Mouse (Mus musculus) kidney, postnatal 0 days (tissue): ENCODE results near the gene Zfp629. TPM values are rescaled to one million over a fixed set of nuclear protein-coding genes. Genes with fewer than 3 reads are reported as not detected.

Experiments
- ATAC-seq: fragments of 200-750 bp; cut with Nextera tagmentation; replicated peaks from 2 replicates; pipeline ENCODE4 v1.8.0; 2017; ENCODE audit warnings: low read depth, moderate number of reproducible peaks, moderate TSS enrichment, moderate library complexity; ENCODE audit not compliant: low FRiP score
- DNase-seq: peaks from one replicate; pipeline ENCODE4 v3.0.0-alpha.2; 2016; ENCODE audit warnings: low spot score
- H3K27ac ChIP-seq: fragments of 300-500 bp; sonication (generic); 2 replicates; pipeline ENCODE4 v1.5.1; 2014; ENCODE audit warnings: mild to moderate bottlenecking
- H3K27me3 ChIP-seq: fragments of 300-500 bp; sonication (generic); 2 replicates; pipeline ENCODE4 v1.6.1; 2014; ENCODE audit warnings: low read length, mixed read lengths; ENCODE audit not compliant: insufficient read depth
- H3K36me3 ChIP-seq: fragments of 300-500 bp; sonication (generic); 2 replicates; pipeline ENCODE4 v1.6.1; 2014; ENCODE audit warnings: low read length, mixed read lengths; ENCODE audit not compliant: insufficient read depth
- H3K4me1 ChIP-seq: fragments of 300-500 bp; sonication (generic); replicated peaks from 2 replicates; pipeline ENCODE4 v1.6.1; 2014; ENCODE audit warnings: antibody characterized with exemption, low read length, mixed read lengths; ENCODE audit not compliant: insufficient read depth
- H3K4me2 ChIP-seq: fragments of 300-500 bp; sonication (generic); 2 replicates; pipeline ENCODE4 v1.6.1; 2014; ENCODE audit warnings: mild to moderate bottlenecking, low read length, moderate library complexity, mixed read lengths
- H3K4me3 ChIP-seq: fragments of 300-500 bp; sonication (generic); replicated peaks from 2 replicates; pipeline ENCODE4 v1.5.1; 2014; ENCODE audit warnings: low read depth, low read length
- H3K9ac ChIP-seq: fragments of 300-500 bp; sonication (generic); 2 replicates; pipeline ENCODE4 v1.6.1; 2014; ENCODE audit warnings: low read depth, low read length
- H3K9me3 ChIP-seq: fragments of 300-500 bp; sonication (generic); replicated peaks from 2 replicates; pipeline ENCODE4 v1.6.1; 2016; ENCODE audit warnings: low read length, inconsistent platforms, mixed read lengths
- CTCF ChIP-seq: IDR thresholded peaks from 2 replicates; pipeline ENCODE4 v1.5.1; 2016; ENCODE audit warnings: antibody characterized with exemption, low read depth, mild to moderate bottlenecking, moderate library complexity
- WGBS: fragments of 180-500 bp; shearing (Covaris S2); extraction: QIAGEN DNeasy Blood & Tissue Kit; methylation state at CpG from one replicate; pipeline ENCODE4 v1.1.7; 2014; 5-methylcytosine and 5-hydroxymethylcytosine counted together
- polyA plus RNA-seq: library from polyadenylated mRNA; unstranded; fragments of >200 nt; fragmentation: Nextera tagmentation; extraction: Ambion mirVana; gene quantifications from 2 replicates; pipeline ENCODE4 v1.2.1, GENCODE M21; 2015

The Zfp629 gene
- polyA plus RNA-seq, 1 experiment from 2014 or later, result 12.5 TPM

GRCm38 (mm10) chr7:127586149-127586548, 29.4 kb downstream of the Zfp629 start:
- H3K4me1 ChIP-seq, result peaks cover 5% of the 10 kb centered on the region; the same call in 1 of the 2 replicates
- DNase-seq (no peak), ATAC-seq (no peak)
- no peak overlapping the region for H3K27ac ChIP-seq
- no peaks in the 10 kb centered on the region for H3K9me3 ChIP-seq
- H3K36me3 ChIP-seq, result peaks cover 28% of the 10 kb centered on the region
- WGBS, result 84% methylated on average over 6 of the region's 6 CpGs
- H3K4me3 ChIP-seq, result no peak overlapping the region
- no peak overlapping the region for H3K9ac ChIP-seq
- H3K4me2 ChIP-seq, result no peak overlapping the region
- H3K27me3 ChIP-seq, result no peaks in the 10 kb centered on the region
- TF ChIP-seq CTCF, result no peak

- Histone ChIP-seq H3K4me3 (no peak overlapping the region), H3K9ac (no peak overlapping the region), H3K27ac (no peak overlapping the region), H3K9me3 (no peaks in the 10 kb centered on the region), H3K4me2 (no peak overlapping the region), H3K27me3 (no peaks in the 10 kb centered on the region), H3K4me1 (peaks cover 5% of the 10 kb centered on the region; the same call in 1 of the 2 replicates), H3K36me3 (peaks cover 25% of the 10 kb centered on the region)
- no peak for ATAC-seq
- WGBS, result 86% methylated on average over 7 of the region's 7 CpGs
- no peak for DNase-seq
- TF ChIP-seq CTCF, result no peak
Observed at GRCm38 (mm10) chr7:127585031-127585430, 30.6 kb downstream of the Zfp629 start.

- H3K9ac ChIP-seq, result no peak overlapping the region
- H3K4me3 ChIP-seq, result no peak overlapping the region
- H3K9me3 ChIP-seq, result no peaks in the 10 kb centered on the region
- DNase-seq (no peak), ATAC-seq (no peak)
- H3K27ac ChIP-seq, result no peak overlapping the region
- H3K27me3 ChIP-seq, result no peaks in the 10 kb centered on the region
- H3K4me2 ChIP-seq, result no peak overlapping the region
- WGBS, result 92% methylated on average over 6 of the region's 6 CpGs
- H3K4me1 ChIP-seq, result no peaks in the 10 kb centered on the region
- H3K36me3 ChIP-seq, result peaks cover 32% of the 10 kb centered on the region
- TF ChIP-seq CTCF, result no peak
Observed at GRCm38 (mm10) chr7:127583260-127583659, 32.3 kb downstream of the Zfp629 start.

- Histone ChIP-seq H3K27me3 (no peaks in the 10 kb centered on the region), H3K4me1 (peaks cover 10% of the 10 kb centered on the region; the same call in 1 of the 2 replicates), H3K4me2 (peak overlapping the region; percentile 81), H3K27ac (peak overlapping the region; percentile 27; the same call in 1 of the 2 replicates), H3K9ac (peak overlapping the region; percentile 64), H3K9me3 (no peaks in the 10 kb centered on the region), H3K4me3 (peak overlapping the region; percentile 52), H3K36me3 (peaks cover 13% of the 10 kb centered on the region)
- no peak for ATAC-seq
- 14% methylated on average over 7 of the region's 7 CpGs for WGBS
- no peak for DNase-seq
- no peak for TF ChIP-seq CTCF
Observed at GRCm38 (mm10) chr7:127574115-127574514, 41.5 kb downstream of the Zfp629 start.

GRCm38 (mm10) chr7:127573503-127574008, 42.0 kb downstream of the Zfp629 start:
- Histone ChIP-seq H3K4me1 (peaks cover 10% of the 10 kb centered on the region; the same call in 1 of the 2 replicates), H3K4me2 (peak overlapping the region; percentile 81), H3K27me3 (no peaks in the 10 kb centered on the region), H3K9ac (peak overlapping the region; percentile 64), H3K4me3 (peak overlapping the region; percentile 52), H3K36me3 (peaks cover 13% of the 10 kb centered on the region), H3K27ac (peak overlapping the region; percentile 27; the same call in 1 of the 2 replicates), H3K9me3 (no peaks in the 10 kb centered on the region)
- 0% methylated on average over 26 of the region's 28 CpGs for WGBS
- TF ChIP-seq CTCF, result no peak
- DNase-seq, result peak; percentile 25
- peak; percentile 46 for ATAC-seq

GRCm38 (mm10) chr7:127572895-127573471, 42.6 kb downstream of the Zfp629 start, which contains the start of gene Phkg2:
Phkg2 (plus strand) TSS chr7:127573340.
- peak within 1 kb of the TSS; percentile 75 for H3K27ac ChIP-seq
- peak within 1 kb of the TSS; percentile 64 for H3K9ac ChIP-seq
- DNase-seq, result peak; percentile 99
- peak within 1 kb of the TSS; percentile 81 for H3K4me2 ChIP-seq
- peaks cover 13% of the 10 kb centered on the region for H3K36me3 ChIP-seq
- peaks cover 10% of the 10 kb centered on the region; the same call in 1 of the 2 replicates for H3K4me1 ChIP-seq
- H3K27me3 ChIP-seq, result no peaks in the 10 kb centered on the region
- peak within 1 kb of the TSS; percentile 52 for H3K4me3 ChIP-seq
- WGBS, result 0% methylated on average over 17 of the region's 17 CpGs
- ATAC-seq, result peak; percentile 97
- no peaks in the 10 kb centered on the region for H3K9me3 ChIP-seq
- peak; percentile 9; the same call in 1 of the 2 replicates for TF ChIP-seq CTCF
